Mouse (Mus musculus): ENCODE measurements around the gene Lcp1. TPM values are rescaled to one million over a fixed set of nuclear protein-coding genes. Genes with fewer than 3 reads are reported as not detected.

Lcp1 gene
- polyA plus RNA-seq, 2 experiments = 13.5 to 34.2 TPM

DNA sequence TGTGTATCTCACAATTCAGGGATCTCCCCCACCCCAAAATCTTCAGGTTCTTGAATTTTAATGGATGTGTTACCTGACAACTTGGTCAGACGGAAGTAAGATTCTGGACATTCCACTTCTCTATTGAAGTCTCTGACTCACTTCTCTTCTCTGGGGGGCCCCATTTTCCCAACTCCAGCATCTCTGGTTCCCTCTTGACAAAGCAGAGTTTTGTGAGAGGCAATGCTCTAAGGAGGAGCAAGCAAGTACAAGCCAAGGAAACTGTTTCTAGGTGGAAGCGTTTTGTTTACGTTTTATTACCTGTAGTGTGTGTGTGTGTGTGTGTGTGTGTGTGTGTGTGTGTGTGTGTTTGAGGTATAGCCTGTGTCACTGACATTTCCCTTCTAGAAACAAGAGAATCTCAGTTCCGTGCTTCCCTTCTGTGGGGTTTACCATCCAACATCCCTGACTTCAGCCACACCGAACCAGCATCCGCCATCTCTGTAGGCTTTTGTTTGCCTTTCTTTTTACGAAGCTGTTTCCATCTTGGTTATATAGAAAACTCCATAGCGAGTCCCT is 56.0 kb downstream of the Lcp1 start:
- Histone ChIP-seq H3K9me3 (ENCODE audit: control insufficient read depth, low read length) (no peaks in the 10 kb centered on the region), H3K4me1 (ENCODE audit: control insufficient read depth, insufficient read depth, low read length) (no peaks in the 10 kb centered on the region), H3K4me3 (replicated peaks; ENCODE audit: low read length) (no peak overlapping the region), H3K27me3 (ENCODE audit: control insufficient read depth, insufficient read depth, low read length) (no peaks in the 10 kb centered on the region), H3K36me3 (ENCODE audit: control insufficient read depth, insufficient read depth, low read length) (no peaks in the 10 kb centered on the region), H3K9ac (ENCODE audit: low read depth, low read length, severe bottlenecking) (no peak overlapping the region), H3K4me2 (replicated peaks; ENCODE audit: low read depth, low read length, severe bottlenecking) (no peak overlapping the region), H3K27ac (replicated peaks; ENCODE audit: low read depth, low read length) (no peak overlapping the region)
- no peak for ATAC-seq (ENCODE audit: low FRiP score, low read depth)
- no peak for TF ChIP-seq POLR2A (IDR thresholded peaks at IDR 0.05; ENCODE audit: borderline replicate concordance, extremely low read depth, insufficient read depth, insufficient read length)
- no peak for DNase-seq (ENCODE audit: low spot score)
- 85% methylated on average over 8 of the region's 8 CpGs for WGBS

DNA sequence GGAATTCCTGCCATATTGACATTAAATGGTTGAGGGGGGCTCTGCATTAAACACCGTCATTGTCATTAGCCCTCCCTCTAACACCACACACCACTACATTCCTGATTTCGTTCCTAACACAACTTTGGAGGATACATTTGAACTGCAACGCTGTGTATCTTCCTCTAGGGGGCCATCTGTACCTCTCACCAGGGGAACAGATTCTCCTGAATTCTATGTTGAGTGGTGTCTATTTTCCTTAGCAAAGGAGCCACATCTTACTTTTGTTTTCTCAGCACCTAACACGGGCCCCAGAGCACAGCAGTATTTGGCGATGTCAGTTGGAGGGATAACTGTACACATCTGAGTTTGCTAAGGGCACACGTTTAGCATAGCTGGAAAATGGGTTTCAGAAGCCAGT is 57.6 kb downstream of the Lcp1 start:
- Histone ChIP-seq H3K4me3 (replicated peaks; ENCODE audit: low read length) (no peak overlapping the region), H3K27me3 (ENCODE audit: control insufficient read depth, insufficient read depth, low read length) (no peaks in the 10 kb centered on the region), H3K9ac (ENCODE audit: low read depth, low read length, severe bottlenecking) (no peak overlapping the region), H3K36me3 (ENCODE audit: control insufficient read depth, insufficient read depth, low read length) (no peaks in the 10 kb centered on the region), H3K9me3 (ENCODE audit: control insufficient read depth, low read length) (no peaks in the 10 kb centered on the region), H3K4me1 (ENCODE audit: control insufficient read depth, insufficient read depth, low read length) (no peaks in the 10 kb centered on the region), H3K4me2 (replicated peaks; ENCODE audit: low read depth, low read length, severe bottlenecking) (no peak overlapping the region), H3K27ac (replicated peaks; ENCODE audit: low read depth, low read length) (no peak overlapping the region)
- 69% methylated on average over 6 of the region's 6 CpGs for WGBS
- ATAC-seq (ENCODE audit: low FRiP score, low read depth) (no peak), DNase-seq (ENCODE audit: low spot score) (no peak)
- no peak for TF ChIP-seq POLR2A (IDR thresholded peaks at IDR 0.05; ENCODE audit: borderline replicate concordance, extremely low read depth, insufficient read depth, insufficient read length)

GRCm38 (mm10) chr14:75189031-75189430 is 58.1 kb downstream of the Lcp1 start:
- no peak overlapping the region for H3K27ac ChIP-seq (replicated peaks; ENCODE audit: low read depth, low read length)
- H3K9me3 ChIP-seq (ENCODE audit: control insufficient read depth, low read length) = no peaks in the 10 kb centered on the region
- ATAC-seq (ENCODE audit: low FRiP score, low read depth) = no peak
- H3K27me3 ChIP-seq (ENCODE audit: control insufficient read depth, insufficient read depth, low read length) = no peaks in the 10 kb centered on the region
- no peak for TF ChIP-seq POLR2A (IDR thresholded peaks at IDR 0.05; ENCODE audit: borderline replicate concordance, extremely low read depth, insufficient read depth, insufficient read length)
- H3K4me2 ChIP-seq (replicated peaks; ENCODE audit: low read depth, low read length, severe bottlenecking) = no peak overlapping the region
- H3K36me3 ChIP-seq (ENCODE audit: control insufficient read depth, insufficient read depth, low read length) = no peaks in the 10 kb centered on the region
- 89% methylated on average over 4 of the region's 4 CpGs for WGBS
- DNase-seq (ENCODE audit: low spot score) = no peak
- no peaks in the 10 kb centered on the region for H3K4me1 ChIP-seq (ENCODE audit: control insufficient read depth, insufficient read depth, low read length)
- H3K4me3 ChIP-seq (replicated peaks; ENCODE audit: low read length) = no peak overlapping the region
- H3K9ac ChIP-seq (ENCODE audit: low read depth, low read length, severe bottlenecking) = no peak overlapping the region

DNA sequence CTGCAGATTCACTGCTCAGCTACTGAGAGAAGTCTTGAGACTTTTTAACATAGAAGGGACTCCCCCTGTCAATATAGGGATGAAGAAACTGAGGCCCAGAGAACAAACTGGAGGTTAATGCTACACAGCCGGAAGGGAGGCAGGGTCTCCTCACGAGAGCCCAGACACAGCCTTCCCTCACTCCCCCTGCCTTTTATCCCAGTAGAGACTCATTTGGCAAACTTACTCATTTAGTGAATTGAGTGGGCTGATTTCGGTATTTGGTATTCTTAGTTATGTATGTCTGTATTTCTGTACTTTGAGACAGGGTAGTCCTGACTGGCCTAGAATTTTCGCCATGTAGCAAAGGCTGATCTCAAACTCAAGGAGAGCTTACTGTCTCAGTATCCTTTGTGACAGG is 59.8 kb downstream of the Lcp1 start:
- no peaks in the 10 kb centered on the region for H3K27me3 ChIP-seq (ENCODE audit: control insufficient read depth, insufficient read depth, low read length)
- WGBS = 83% methylated on average over 4 of the region's 4 CpGs
- H3K4me3 ChIP-seq (replicated peaks; ENCODE audit: low read length) = no peak overlapping the region
- DNase-seq (ENCODE audit: low spot score) (no peak), ATAC-seq (ENCODE audit: low FRiP score, low read depth) (no peak)
- no peak overlapping the region for H3K9ac ChIP-seq (ENCODE audit: low read depth, low read length, severe bottlenecking)
- no peaks in the 10 kb centered on the region for H3K9me3 ChIP-seq (ENCODE audit: control insufficient read depth, low read length)
- H3K4me1 ChIP-seq (ENCODE audit: control insufficient read depth, insufficient read depth, low read length) = no peaks in the 10 kb centered on the region
- no peak overlapping the region for H3K4me2 ChIP-seq (replicated peaks; ENCODE audit: low read depth, low read length, severe bottlenecking)
- no peak for TF ChIP-seq POLR2A (IDR thresholded peaks at IDR 0.05; ENCODE audit: borderline replicate concordance, extremely low read depth, insufficient read depth, insufficient read length)
- H3K36me3 ChIP-seq (ENCODE audit: control insufficient read depth, insufficient read depth, low read length) = no peaks in the 10 kb centered on the region
- H3K27ac ChIP-seq (replicated peaks; ENCODE audit: low read depth, low read length) = no peak overlapping the region

GRCm38 (mm10) chr14:75192427-75192826 is 61.5 kb downstream of the Lcp1 start:
- Histone ChIP-seq H3K4me1 (ENCODE audit: control insufficient read depth, insufficient read depth, low read length) (no peaks in the 10 kb centered on the region), H3K27me3 (ENCODE audit: control insufficient read depth, insufficient read depth, low read length) (no peaks in the 10 kb centered on the region), H3K36me3 (ENCODE audit: control insufficient read depth, insufficient read depth, low read length) (no peaks in the 10 kb centered on the region), H3K9me3 (ENCODE audit: control insufficient read depth, low read length) (no peaks in the 10 kb centered on the region), H3K27ac (replicated peaks; ENCODE audit: low read depth, low read length) (no peak overlapping the region), H3K4me2 (replicated peaks; ENCODE audit: low read depth, low read length, severe bottlenecking) (no peak overlapping the region), H3K4me3 (replicated peaks; ENCODE audit: low read length) (no peak overlapping the region), H3K9ac (ENCODE audit: low read depth, low read length, severe bottlenecking) (no peak overlapping the region)
- DNase-seq (ENCODE audit: low spot score) (no peak), ATAC-seq (ENCODE audit: low FRiP score, low read depth) (no peak)
- 81% methylated on average over 10 of the region's 10 CpGs for WGBS
- TF ChIP-seq POLR2A (IDR thresholded peaks at IDR 0.05; ENCODE audit: borderline replicate concordance, extremely low read depth, insufficient read depth, insufficient read length) = no peak

DNA sequence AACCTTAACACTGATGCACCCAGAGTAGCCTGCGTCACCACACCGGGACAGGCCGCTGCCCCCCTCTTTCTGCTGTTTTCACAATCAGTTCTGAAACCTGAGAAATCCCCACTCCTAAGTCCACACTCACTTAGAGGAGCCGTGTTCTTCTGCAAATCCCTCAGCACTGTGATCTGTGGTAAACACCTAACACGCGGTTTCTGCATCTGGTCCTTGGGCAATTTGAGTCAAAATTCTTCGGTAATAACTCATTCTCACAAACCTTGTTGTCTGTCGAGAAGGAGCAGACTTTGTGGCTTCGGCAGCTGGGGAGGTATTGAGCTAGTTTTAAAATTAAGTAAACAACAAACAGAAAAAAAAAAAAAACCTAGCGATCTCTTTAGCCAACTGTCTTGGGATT is 62.0 kb downstream of the Lcp1 start:
- WGBS = 69% methylated on average over 10 of the region's 10 CpGs
- ATAC-seq (ENCODE audit: low FRiP score, low read depth) = no peak
- no peak for DNase-seq (ENCODE audit: low spot score)

More for the DNA sequence above, 62.0 kb downstream of the Lcp1 start:
- no peaks in the 10 kb centered on the region for H3K36me3 ChIP-seq (ENCODE audit: control insufficient read depth, insufficient read depth, low read length)
- TF ChIP-seq POLR2A (IDR thresholded peaks at IDR 0.05; ENCODE audit: borderline replicate concordance, extremely low read depth, insufficient read depth, insufficient read length) = no peak
- no peaks in the 10 kb centered on the region for H3K4me1 ChIP-seq (ENCODE audit: control insufficient read depth, insufficient read depth, low read length)
- H3K9ac ChIP-seq (ENCODE audit: low read depth, low read length, severe bottlenecking) = no peak overlapping the region
- no peaks in the 10 kb centered on the region for H3K9me3 ChIP-seq (ENCODE audit: control insufficient read depth, low read length)
- H3K27me3 ChIP-seq (ENCODE audit: control insufficient read depth, insufficient read depth, low read length) = no peaks in the 10 kb centered on the region
- no peak overlapping the region for H3K4me2 ChIP-seq (replicated peaks; ENCODE audit: low read depth, low read length, severe bottlenecking)
- H3K27ac ChIP-seq (replicated peaks; ENCODE audit: low read depth, low read length) = no peak overlapping the region
- H3K4me3 ChIP-seq (replicated peaks; ENCODE audit: low read length) = no peak overlapping the region
